Comparison of ENCODE assay signal across 19 mouse cellular contexts in the genomic region with DNA sequence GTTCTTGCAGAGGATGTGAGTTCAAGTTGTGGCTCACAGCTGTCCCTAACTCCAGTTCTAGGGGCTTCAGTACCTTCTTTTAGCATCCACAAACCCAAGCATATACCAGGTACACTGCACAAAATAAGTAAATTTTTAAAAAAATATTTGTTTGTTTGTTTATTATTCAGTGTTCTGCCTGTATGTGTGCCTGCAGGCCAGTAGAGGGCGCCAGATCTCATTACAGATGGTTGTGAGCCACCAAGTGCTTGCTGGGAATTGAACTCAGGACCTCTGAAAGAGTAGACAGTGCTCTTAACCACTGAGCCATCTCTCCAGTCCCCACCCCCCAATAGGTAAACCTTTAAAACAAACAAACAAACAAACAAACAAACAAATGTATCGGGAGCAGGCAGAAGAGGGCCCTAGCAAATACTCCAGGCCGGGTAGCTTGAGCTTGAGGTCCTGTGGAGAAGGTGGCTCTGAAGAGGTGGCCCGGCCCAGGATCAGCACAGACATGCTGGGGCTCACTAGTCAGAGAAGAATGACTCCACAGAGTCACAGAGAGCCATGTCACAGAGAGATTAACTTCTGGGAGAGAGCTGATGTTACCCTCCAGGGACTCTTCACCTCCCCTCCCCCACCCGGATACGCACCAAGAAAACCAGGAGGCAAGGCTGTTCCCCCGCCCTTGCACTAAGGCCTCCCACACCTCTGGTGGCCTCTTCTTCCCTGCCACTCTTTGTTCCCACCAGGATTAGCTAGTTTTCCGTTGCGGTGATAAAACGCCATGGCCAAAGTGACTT.
DNase-seq lines count a peak whose midpoint lies in the region; ATAC-seq and TF ChIP-seq lines count a peak whose summit lies in the region.
"Had no signal": no experiment of that assay in that cellular context is flagged by ENCODE, and none has a peak within 500 bp of the region (broad histone marks: within the 10 kb centered on the region; RNA-seq: fewer than 3 reads in every experiment).

No protein-coding gene starts in this region.

- H3K9ac ChIP-seq in intestine, postnatal 0 days (ENCODE audit: low read depth, low read length) = no peak overlapping the region
- H3K9ac ChIP-seq in intestine, embryonic 16.5 days (ENCODE audit: low read depth, low read length) = no peak overlapping the region
- no peak overlapping the region for H3K9ac ChIP-seq in lung, embryonic 14.5 days
- H3K9ac ChIP-seq in lung, postnatal 0 days (replicated peaks; ENCODE audit: low read depth) = no peak overlapping the region
- no peak overlapping the region for H3K9ac ChIP-seq in MEL (ENCODE audit: control insufficient read depth, low read depth, low read length, poor library complexity, severe bottlenecking)
- H3K9ac ChIP-seq in stomach, postnatal 0 days (ENCODE audit: low read length) = no peak overlapping the region
- H3K9ac ChIP-seq: heart, embryonic 13.5 days; hindbrain, embryonic 12.5 days; liver, embryonic 13.5 days had no signal

- peaks cover 21% of the 10 kb centered on the region for H3K27me3 ChIP-seq in intestine, postnatal 0 days (replicated peaks; ENCODE audit: control insufficient read depth, insufficient read depth, low read length)
- H3K27me3 ChIP-seq in intestine, embryonic 16.5 days (replicated peaks; ENCODE audit: control insufficient read depth, insufficient read depth, low read length) = peaks cover 7% of the 10 kb centered on the region
- H3K27me3 ChIP-seq in lung, embryonic 14.5 days (ENCODE audit: insufficient read depth, low read length) = peaks cover 11% of the 10 kb centered on the region; the same call in 1 of the 2 replicates
- no peaks in the 10 kb centered on the region for H3K27me3 ChIP-seq in lung, postnatal 0 days (replicated peaks; ENCODE audit: insufficient read depth, low read length)
- H3K27me3 ChIP-seq in MEL (ENCODE audit: control insufficient read depth in 1 of 2, insufficient read depth in 2 of 2, low read length in 2 of 2) = peaks cover 7 to 8% of the 10 kb centered on the region in 2 experiments
- no peaks in the 10 kb centered on the region for H3K27me3 ChIP-seq in stomach, postnatal 0 days (ENCODE audit: control insufficient read depth, insufficient read depth, low read length)

- no peak for ATAC-seq in intestine, postnatal 0 days
- ATAC-seq in intestine, embryonic 16.5 days = no peak
- ATAC-seq in lung, embryonic 14.5 days (ENCODE audit: insufficient read depth) = no peak
- ATAC-seq in lung, postnatal 0 days = no peak
- no peak for ATAC-seq in stomach, postnatal 0 days (ENCODE audit: low FRiP score, low TSS enrichment)
- ATAC-seq: forebrain, embryonic 14.5 days; midbrain, embryonic 16.5 days had no signal

- no peak for TF ChIP-seq EP300 in lung, postnatal 0 days (IDR thresholded peaks at IDR 0.05)
- TF ChIP-seq EP300 in MEL (IDR thresholded peaks at IDR 0.05; ENCODE audit: low read depth in 1 of 2, low read length in 2 of 2) = no peak
- no peak for TF ChIP-seq EP300 in stomach, postnatal 0 days (optimal IDR thresholded peaks at IDR 0.05)

- TF ChIP-seq POLR2A in MEL (IDR thresholded peaks at IDR 0.05; ENCODE audit: control insufficient read depth in 1 of 2, insufficient read depth in 1 of 2, low read depth in 1 of 2, low read length in 2 of 2, poor library complexity in 1 of 2) = no peak

- H3K27ac ChIP-seq in intestine, postnatal 0 days (ENCODE audit: low read depth, low read length) = no peak overlapping the region
- H3K27ac ChIP-seq in intestine, embryonic 16.5 days (ENCODE audit: low read length) = no peak overlapping the region
- H3K27ac ChIP-seq in lung, embryonic 14.5 days (ENCODE audit: low read depth) = no peak overlapping the region
- no peak overlapping the region for H3K27ac ChIP-seq in lung, postnatal 0 days (ENCODE audit: low read length)
- H3K27ac ChIP-seq in MEL (ENCODE audit: control insufficient read depth, low read depth, low read length) = no peak overlapping the region
- no peak overlapping the region for H3K27ac ChIP-seq in stomach, postnatal 0 days (replicated peaks)
- H3K27ac ChIP-seq: embryonic facial prominence, embryonic 10.5 days; heart, embryonic 13.5 days; hindbrain, embryonic 12.5 days; liver, embryonic 13.5 days had no signal

- 0 out of 2 replicates have a peak, but pooled peaks cover 2% of the 10 kb centered on the region for H3K4me1 ChIP-seq in intestine, postnatal 0 days (replicated peaks; ENCODE audit: control insufficient read depth, insufficient read depth, low read length)
- H3K4me1 ChIP-seq in intestine, embryonic 16.5 days (ENCODE audit: control insufficient read depth, insufficient read depth, low read length) = peaks cover 14% of the 10 kb centered on the region
- 0 out of 2 replicates have a peak, but pooled peaks cover under 1% of the 10 kb centered on the region for H3K4me1 ChIP-seq in lung, embryonic 14.5 days (ENCODE audit: insufficient read depth)
- no peaks in the 10 kb centered on the region for H3K4me1 ChIP-seq in lung, postnatal 0 days (ENCODE audit: insufficient read depth, low read depth, low read length)
- no peaks in the 10 kb centered on the region for H3K4me1 ChIP-seq in MEL (ENCODE audit: control insufficient read depth in 1 of 2, insufficient read depth in 2 of 2, low read length in 2 of 2)
- H3K4me1 ChIP-seq in stomach, postnatal 0 days (replicated peaks; ENCODE audit: control insufficient read depth, insufficient read depth) = no peaks in the 10 kb centered on the region

- no peak overlapping the region for H3K4me2 ChIP-seq in intestine, postnatal 0 days (replicated peaks; ENCODE audit: low read depth)
- no peak overlapping the region for H3K4me2 ChIP-seq in intestine, embryonic 16.5 days (ENCODE audit: low read depth, low read length)
- no peak overlapping the region for H3K4me2 ChIP-seq in lung, embryonic 14.5 days
- no peak overlapping the region for H3K4me2 ChIP-seq in lung, postnatal 0 days (replicated peaks; ENCODE audit: low read depth, low read length)
- no peak overlapping the region for H3K4me2 ChIP-seq in stomach, postnatal 0 days (replicated peaks; ENCODE audit: low read depth)
- H3K4me2 ChIP-seq: heart, embryonic 13.5 days; hindbrain, embryonic 12.5 days; liver, embryonic 13.5 days had no signal

- H3K9me3 ChIP-seq in intestine, postnatal 0 days (ENCODE audit: control insufficient read depth) = no peaks in the 10 kb centered on the region
- no peaks in the 10 kb centered on the region for H3K9me3 ChIP-seq in intestine, embryonic 16.5 days (ENCODE audit: control insufficient read depth, low read length)
- H3K9me3 ChIP-seq in lung, embryonic 14.5 days (ENCODE audit: low read depth, low read length) = no peaks in the 10 kb centered on the region
- H3K9me3 ChIP-seq in lung, postnatal 0 days (ENCODE audit: low read length) = no peaks in the 10 kb centered on the region
- no peaks in the 10 kb centered on the region for H3K9me3 ChIP-seq in MEL (replicated peaks; ENCODE audit: insufficient read depth, low read length)
- H3K9me3 ChIP-seq in stomach, postnatal 0 days (ENCODE audit: control insufficient read depth, low read length) = no peaks in the 10 kb centered on the region
- H3K9me3 ChIP-seq: heart, embryonic 13.5 days; hindbrain, embryonic 12.5 days; liver, embryonic 13.5 days had no signal

- H3K79me2 ChIP-seq in MEL (ENCODE audit: control insufficient read depth, insufficient read depth, low read length, poor library complexity) = no peaks in the 10 kb centered on the region

- TF ChIP-seq RAD21 in MEL (IDR thresholded peaks at IDR 0.05; ENCODE audit: low read depth, low read length) = peak; percentile 47

- no peaks in the 10 kb centered on the region for H3K36me3 ChIP-seq in intestine, postnatal 0 days (ENCODE audit: control insufficient read depth, insufficient read depth)
- H3K36me3 ChIP-seq in intestine, embryonic 16.5 days (ENCODE audit: control insufficient read depth, insufficient read depth, low read length) = no peaks in the 10 kb centered on the region
- H3K36me3 ChIP-seq in lung, embryonic 14.5 days (ENCODE audit: insufficient read depth) = no peaks in the 10 kb centered on the region
- no peaks in the 10 kb centered on the region for H3K36me3 ChIP-seq in lung, postnatal 0 days (ENCODE audit: insufficient read depth, low read length)
- H3K36me3 ChIP-seq in MEL (ENCODE audit: control insufficient read depth in 1 of 2, insufficient read depth in 2 of 2, low read length in 2 of 2) = no peaks in the 10 kb centered on the region
- H3K36me3 ChIP-seq in stomach, postnatal 0 days (ENCODE audit: control insufficient read depth, insufficient read depth, low read length) = no peaks in the 10 kb centered on the region
- H3K36me3 ChIP-seq: embryonic facial prominence, embryonic 10.5 days; heart, embryonic 13.5 days; hindbrain, embryonic 12.5 days; liver, embryonic 13.5 days had no signal

- WGBS in intestine, postnatal 0 days = 85% methylated on average over 10 of the region's 10 CpGs
- 91% methylated on average over 10 of the region's 10 CpGs for WGBS in intestine, embryonic 16.5 days
- WGBS in lung, embryonic 14.5 days = 81% methylated on average over 10 of the region's 10 CpGs
- WGBS in lung, postnatal 0 days = 85% methylated on average over 10 of the region's 10 CpGs
- WGBS in stomach, postnatal 0 days = 83% methylated on average over 10 of the region's 10 CpGs

- peak; percentile 47 for TF ChIP-seq CTCF in intestine, postnatal 0 days (IDR thresholded peaks at IDR 0.05; ENCODE audit: low read depth)
- peak; percentile 46 for TF ChIP-seq CTCF in lung, embryonic 14.5 days (IDR thresholded peaks at IDR 0.05; ENCODE audit: low read depth)
- TF ChIP-seq CTCF in lung, postnatal 0 days (IDR thresholded peaks at IDR 0.05) = no peak
- TF ChIP-seq CTCF in MEL (IDR thresholded peaks at IDR 0.05 in 2 of 3, conservative IDR thresholded peaks at IDR 0.05 in 1 of 3; ENCODE audit: control insufficient read depth in 1 of 3, insufficient read depth in 1 of 3, low read depth in 2 of 3, low read length in 3 of 3, poor library complexity in 1 of 3, severe bottlenecking in 1 of 3) = peak; percentile 56 to 68 (median 60)
- peak; percentile 50 for TF ChIP-seq CTCF in stomach, postnatal 0 days (IDR thresholded peaks at IDR 0.05; ENCODE audit: low read depth)

- no peak overlapping the region for H3K4me3 ChIP-seq in intestine, postnatal 0 days (ENCODE audit: low read depth, low read length)
- H3K4me3 ChIP-seq in intestine, embryonic 16.5 days (ENCODE audit: low read length) = no peak overlapping the region
- H3K4me3 ChIP-seq in lung, embryonic 14.5 days (ENCODE audit: low read depth, low read length) = no peak overlapping the region
- no peak overlapping the region for H3K4me3 ChIP-seq in lung, postnatal 0 days (ENCODE audit: low read depth, low read length)
- no peak overlapping the region for H3K4me3 ChIP-seq in MEL (ENCODE audit: control insufficient read depth in 1 of 2, insufficient read depth in 1 of 2, low read depth in 2 of 2, low read length in 2 of 2)
- H3K4me3 ChIP-seq in stomach, postnatal 0 days (ENCODE audit: low read depth, low read length) = no peak overlapping the region
- H3K4me3 ChIP-seq: embryonic facial prominence, embryonic 10.5 days; heart, embryonic 13.5 days; hindbrain, embryonic 12.5 days; liver, embryonic 13.5 days; megakaryocyte, embryonic 14.5 days had no signal

- DNase-seq in lung, embryonic 14.5 days = no peak
- no peak for DNase-seq in lung, postnatal 0 days (ENCODE audit: low spot score)
- DNase-seq in MEL (ENCODE audit: low read depth, low spot score) = peak; percentile 39
- DNase-seq in stomach, postnatal 0 days (ENCODE audit: low spot score) = no peak
- DNase-seq in right cerebral cortex, postnatal 4 days = no peak
- DNase-seq: cerebellum, adult 11 months; cerebellum, postnatal 36 days; kidney, postnatal 14 days; liver, embryonic 13.5 days; lung, postnatal 14 days; spleen, adult 18-20 months had no signal
